Mouse (Mus musculus) forebrain, postnatal 0 days (tissue): Measurements from ENCODE around the gene Herc1. TPM values are rescaled to one million over a fixed set of nuclear protein-coding genes. Genes with fewer than 3 reads are reported as not detected.

Experiments used
- ATAC-seq: fragments of 200-750 bp; cut with Nextera tagmentation; 2 replicates; pipeline ENCODE4 v1.8.0; 2017; ENCODE audit warnings: mild to moderate bottlenecking, moderate library complexity
- DNase-seq: peaks from one replicate; pipeline ENCODE4 v3.0.0-alpha.2; 2015
- H3K27ac ChIP-seq: fragments of 300-500 bp; sonication (generic); 2 replicates; pipeline ENCODE4 v1.5.1; 2014; ENCODE audit warnings: low read depth, mild to moderate bottlenecking, antibody characterized with exemption, low read length, moderate library complexity, mixed read lengths
- H3K27me3 ChIP-seq: fragments of 300-500 bp; sonication (generic); 2 replicates; pipeline ENCODE4 v1.6.1; 2014; ENCODE audit warnings: mild to moderate bottlenecking, low read length, mixed read lengths; ENCODE audit not compliant: insufficient read depth
- H3K36me3 ChIP-seq: fragments of 300-500 bp; sonication (generic); 2 replicates; pipeline ENCODE4 v1.6.1; 2014; ENCODE audit warnings: mild to moderate bottlenecking, moderate library complexity; ENCODE audit not compliant: insufficient read depth
- H3K4me1 ChIP-seq: fragments of 300-500 bp; sonication (generic); 2 replicates; pipeline ENCODE4 v1.6.1; 2014; ENCODE audit warnings: antibody characterized with exemption; ENCODE audit not compliant: insufficient read depth
- H3K4me2 ChIP-seq: fragments of 300-500 bp; sonication (generic); 2 replicates; pipeline ENCODE4 v1.6.1; 2014; ENCODE audit warnings: low read depth, mild to moderate bottlenecking, moderate library complexity
- H3K4me3 ChIP-seq: fragments of 300-500 bp; sonication (generic); 2 replicates; pipeline ENCODE4 v1.5.1; 2014; ENCODE audit warnings: low read depth, low read length, mixed read lengths
- H3K9ac ChIP-seq: fragments of 300-500 bp; sonication (generic); 2 replicates; pipeline ENCODE4 v1.6.1; 2014; ENCODE audit warnings: mild to moderate bottlenecking
- H3K9me3 ChIP-seq: fragments of 300-500 bp; sonication (generic); 2 replicates; pipeline ENCODE4 v1.6.1; 2016; ENCODE audit warnings: low read length
- CTCF ChIP-seq: sonication (generic); IDR thresholded peaks from 2 replicates; pipeline ENCODE4 v1.5.1; 2016; ENCODE audit warnings: antibody characterized with exemption, control low read depth, low read depth
- WGBS: fragments of 180-500 bp; shearing (Covaris S2); extraction: QIAGEN DNeasy Blood & Tissue Kit; methylation state at CpG from one replicate; pipeline ENCODE4 v1.1.7; 2014; 5-methylcytosine and 5-hydroxymethylcytosine counted together
- polyA plus RNA-seq: library from polyadenylated mRNA; unstranded; fragments of >200 nt; fragmentation: Nextera tagmentation; extraction: Ambion mirVana; gene quantifications from 2 replicates; pipeline ENCODE4 v1.2.1, GENCODE M21; 2015
- total RNA-seq: library from RNA; depleted of rRNA; stranded (reverse); fragments of >200 nt; gene quantifications from 2 replicates; pipeline ENCODE4 v1.2.3, GENCODE M21; 2014

Herc1 gene
- total and polyA plus RNA-seq, 2 experiments from 2014 or later, result 27.3 to 107 TPM

GRCm38 (mm10) chr9:66507684-66508083, 157.4 kb downstream of the Herc1 start:
- peaks cover 9% of the 10 kb centered on the region for H3K4me1 ChIP-seq
- ATAC-seq, result no peak
- no peaks in the 10 kb centered on the region for H3K27me3 ChIP-seq
- WGBS, result 85% methylated on average over 3 of the region's 3 CpGs
- no peak overlapping the region for H3K9ac ChIP-seq
- TF ChIP-seq CTCF, result no peak
- no peak overlapping the region for H3K4me2 ChIP-seq
- H3K4me3 ChIP-seq, result no peak overlapping the region
- H3K36me3 ChIP-seq, result peaks cover 53% of the 10 kb centered on the region
- no peak for DNase-seq
- no peak overlapping the region for H3K27ac ChIP-seq
- no peaks in the 10 kb centered on the region for H3K9me3 ChIP-seq

GRCm38 (mm10) chr9:66508890-66509399, 158.7 kb downstream of the Herc1 start:
- no peaks in the 10 kb centered on the region for H3K9me3 ChIP-seq
- no peak for DNase-seq
- ATAC-seq, result no peak
- H3K4me3 ChIP-seq, result no peak overlapping the region
- no peak for TF ChIP-seq CTCF
- H3K27me3 ChIP-seq, result no peaks in the 10 kb centered on the region
- no peak overlapping the region for H3K9ac ChIP-seq
- H3K4me2 ChIP-seq, result no peak overlapping the region
- peaks cover 47% of the 10 kb centered on the region for H3K36me3 ChIP-seq
- WGBS, result 74% methylated on average over 4 of the region's 4 CpGs
- H3K27ac ChIP-seq, result no peak overlapping the region
- H3K4me1 ChIP-seq, result peaks cover 12% of the 10 kb centered on the region

GRCm38 (mm10) chr9:66510351-66510841, 160.1 kb downstream of the Herc1 start:
- DNase-seq, result peak; percentile 35
- no peak for ATAC-seq
- H3K9ac ChIP-seq, result peak overlapping the region; percentile 47; the same call in 1 of the 2 replicates
- H3K4me1 ChIP-seq, result peaks cover 12% of the 10 kb centered on the region
- 0 out of 2 replicates have a peak overlapping the region, but pooled peaks have one; percentile 91 for H3K4me2 ChIP-seq
- H3K4me3 ChIP-seq, result no peak overlapping the region
- no peak for TF ChIP-seq CTCF
- H3K27me3 ChIP-seq, result no peaks in the 10 kb centered on the region
- H3K36me3 ChIP-seq, result peaks cover 41% of the 10 kb centered on the region
- 46% methylated on average over 7 of the region's 7 CpGs for WGBS
- H3K9me3 ChIP-seq, result no peaks in the 10 kb centered on the region
- peak overlapping the region; percentile 97 for H3K27ac ChIP-seq

GRCm38 (mm10) chr9:66510944-66511343, 160.7 kb downstream of the Herc1 start:
- H3K9me3 ChIP-seq, result no peaks in the 10 kb centered on the region
- peak overlapping the region; percentile 47 for H3K9ac ChIP-seq
- DNase-seq (no peak), ATAC-seq (no peak)
- no peak for TF ChIP-seq CTCF
- no peaks in the 10 kb centered on the region for H3K27me3 ChIP-seq
- H3K36me3 ChIP-seq, result peaks cover 39% of the 10 kb centered on the region
- peak overlapping the region; percentile 67 for H3K4me3 ChIP-seq
- H3K4me1 ChIP-seq, result peaks cover 12% of the 10 kb centered on the region
- H3K4me2 ChIP-seq, result peak overlapping the region; percentile 91
- H3K27ac ChIP-seq, result peak overlapping the region; percentile 97
- 0% methylated on average over 2 of the region's 2 CpGs for WGBS

- Histone ChIP-seq H3K4me2 (peak overlapping the region; percentile 91), H3K9ac (peak overlapping the region; percentile 81), H3K27me3 (no peaks in the 10 kb centered on the region), H3K4me3 (peak overlapping the region; percentile 67), H3K27ac (peak overlapping the region; percentile 97), H3K9me3 (no peaks in the 10 kb centered on the region), H3K36me3 (peaks cover 44% of the 10 kb centered on the region), H3K4me1 (peaks cover 12% of the 10 kb centered on the region)
- peak; percentile 93 for ATAC-seq
- peak; percentile 99 for DNase-seq
- TF ChIP-seq CTCF, result no peak
- WGBS, result under 1% methylated on average over 74 of the region's 78 CpGs
These were observed 161.5 kb downstream of the Herc1 start for GRCm38 (mm10) chr9:66511580-66512350.

GRCm38 (mm10) chr9:66512351-66512671, 162.1 kb downstream of the Herc1 start:
- H3K36me3 ChIP-seq, result peaks cover 49% of the 10 kb centered on the region
- H3K4me3 ChIP-seq, result peak overlapping the region; percentile 67
- peak; percentile 92 for DNase-seq
- H3K9me3 ChIP-seq, result no peaks in the 10 kb centered on the region
- peak overlapping the region; percentile 91 for H3K4me2 ChIP-seq
- peak; percentile 14; the same call in 1 of the 2 replicates for TF ChIP-seq CTCF
- peak overlapping the region; percentile 97 for H3K27ac ChIP-seq
- WGBS, result under 1% methylated on average over 8 of the region's 8 CpGs
- H3K9ac ChIP-seq, result peak overlapping the region; percentile 81
- ATAC-seq, result peak; percentile 77
- H3K4me1 ChIP-seq, result peaks cover 12% of the 10 kb centered on the region
- no peaks in the 10 kb centered on the region for H3K27me3 ChIP-seq

GRCm38 (mm10) chr9:66513150-66513549, 162.9 kb downstream of the Herc1 start:
- Histone ChIP-seq H3K36me3 (peaks cover 48% of the 10 kb centered on the region), H3K9ac (no peak overlapping the region), H3K4me2 (no peak overlapping the region), H3K4me3 (no peak overlapping the region), H3K27me3 (no peaks in the 10 kb centered on the region), H3K9me3 (no peaks in the 10 kb centered on the region), H3K27ac (peak overlapping the region; percentile 97), H3K4me1 (peaks cover 12% of the 10 kb centered on the region)
- peak; percentile 65 for TF ChIP-seq CTCF
- DNase-seq (peak; percentile 50), ATAC-seq (no peak)
